Mouse (Mus musculus): ENCODE results near the gene Th. TPM values are rescaled to one million over a fixed set of nuclear protein-coding genes. Genes with fewer than 3 reads are reported as not detected.

The Th gene
- polyA plus RNA-seq, 1 experiment from 2014 or later: 0.57 TPM

DNA sequence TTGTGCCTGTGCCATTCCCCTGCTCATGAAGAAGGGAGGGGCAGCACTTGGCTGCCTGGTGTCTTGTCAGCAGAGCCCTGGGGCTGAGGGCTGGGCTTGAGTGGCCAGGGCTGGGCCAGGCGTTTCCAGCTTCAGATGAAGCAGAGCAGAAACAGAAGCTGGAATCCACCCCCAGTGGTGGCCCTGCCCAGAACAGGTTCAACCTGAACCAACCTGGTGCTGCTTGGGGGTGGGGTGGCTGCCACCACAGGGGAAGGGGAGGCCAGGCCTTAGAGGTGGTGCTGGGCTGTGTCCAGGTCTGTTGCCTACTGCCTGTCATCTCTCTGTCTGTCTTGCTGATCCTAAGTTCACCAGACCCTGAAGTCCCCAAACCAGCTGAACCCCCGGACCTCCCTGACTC, 25.1 kb upstream of the Th start:
- Histone ChIP-seq H3K9ac (ENCODE audit: low read depth, low read length) (no peak overlapping the region), H3K27me3 (ENCODE audit: insufficient read depth, low read length) (no peaks in the 10 kb centered on the region), H3K36me3 (ENCODE audit: insufficient read depth, low read length) (no peaks in the 10 kb centered on the region), H3K27ac (no peak overlapping the region), H3K4me1 (replicated peaks; ENCODE audit: insufficient read depth, low read length) (no peaks in the 10 kb centered on the region), H3K9me3 (replicated peaks; ENCODE audit: low read length) (no peaks in the 10 kb centered on the region), H3K4me3 (replicated peaks; ENCODE audit: low read depth, low read length) (no peak overlapping the region), H3K4me2 (ENCODE audit: low read length) (no peak overlapping the region)
- WGBS: 54% methylated on average over 2 of the region's 2 CpGs
- no peak for DNase-seq (ENCODE audit: low spot score)
- no peak for ATAC-seq (replicated peaks; ENCODE audit: low FRiP score, low read depth)
- TF ChIP-seq CTCF (IDR thresholded peaks at IDR 0.05; ENCODE audit: low read depth): no peak

DNA sequence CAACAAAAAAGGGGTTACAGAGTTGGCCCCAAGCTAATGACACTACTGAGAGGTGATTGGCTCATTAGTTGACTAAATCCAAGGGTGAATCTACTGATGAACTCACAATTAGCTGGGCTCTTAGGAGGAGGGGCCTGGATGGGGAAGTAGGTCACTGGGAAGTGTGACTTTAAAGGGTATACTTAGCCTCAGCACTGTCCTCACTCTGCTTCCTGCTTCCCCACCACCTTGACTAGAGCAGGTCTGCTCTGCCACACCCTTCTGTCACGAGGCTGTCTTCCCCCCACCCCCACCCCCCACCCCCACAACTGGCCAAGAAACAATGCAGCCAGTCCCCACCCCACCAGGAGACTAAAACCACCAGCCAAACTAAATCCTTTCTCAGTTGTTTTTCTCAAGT, 18.6 kb upstream of the Th start:
- no peak overlapping the region for H3K27ac ChIP-seq
- H3K27me3 ChIP-seq (ENCODE audit: insufficient read depth, low read length): no peaks in the 10 kb centered on the region
- no peaks in the 10 kb centered on the region for H3K36me3 ChIP-seq (ENCODE audit: insufficient read depth, low read length)
- no peak for DNase-seq (ENCODE audit: low spot score)
- TF ChIP-seq CTCF (IDR thresholded peaks at IDR 0.05; ENCODE audit: low read depth): no peak
- H3K4me3 ChIP-seq (replicated peaks; ENCODE audit: low read depth, low read length): no peak overlapping the region
- no peaks in the 10 kb centered on the region for H3K4me1 ChIP-seq (replicated peaks; ENCODE audit: insufficient read depth, low read length)
- no peak for ATAC-seq (replicated peaks; ENCODE audit: low FRiP score, low read depth)
- 17% methylated on average over 1 of the region's 1 CpGs for WGBS
- no peak overlapping the region for H3K4me2 ChIP-seq (ENCODE audit: low read length)
- H3K9me3 ChIP-seq (replicated peaks; ENCODE audit: low read length): no peaks in the 10 kb centered on the region
- no peak overlapping the region for H3K9ac ChIP-seq (ENCODE audit: low read depth, low read length)

DNA sequence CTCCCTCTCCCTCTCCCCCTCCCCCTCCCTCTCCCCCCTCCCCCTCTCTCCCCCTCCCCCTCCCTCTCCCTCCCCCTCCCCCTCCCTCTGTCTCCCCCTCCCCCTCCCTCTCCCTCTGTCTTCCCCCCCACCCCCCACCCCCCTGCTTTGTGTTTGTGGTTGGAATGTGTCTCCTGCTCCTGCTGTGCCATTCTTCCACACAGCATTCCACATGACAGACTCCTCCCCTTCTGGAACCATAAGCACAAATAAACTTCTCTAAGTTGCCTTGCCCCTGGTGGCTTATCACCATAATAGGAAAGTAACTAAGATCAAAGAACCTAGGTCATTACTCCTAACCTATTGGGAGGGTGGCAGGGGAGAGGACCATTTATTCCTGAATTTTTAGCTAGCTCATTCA, 6.7 kb upstream of the Th start:
- no peaks in the 10 kb centered on the region for H3K9me3 ChIP-seq (replicated peaks; ENCODE audit: low read length)
- TF ChIP-seq CTCF (IDR thresholded peaks at IDR 0.05; ENCODE audit: low read depth): no peak
- DNase-seq (ENCODE audit: low spot score): no peak
- no peak overlapping the region for H3K27ac ChIP-seq
- no peaks in the 10 kb centered on the region for H3K4me1 ChIP-seq (replicated peaks; ENCODE audit: insufficient read depth, low read length)
- no peak for ATAC-seq (replicated peaks; ENCODE audit: low FRiP score, low read depth)
- no peaks in the 10 kb centered on the region for H3K27me3 ChIP-seq (ENCODE audit: insufficient read depth, low read length)
- no peak overlapping the region for H3K9ac ChIP-seq (ENCODE audit: low read depth, low read length)
- no peak overlapping the region for H3K4me3 ChIP-seq (replicated peaks; ENCODE audit: low read depth, low read length)
- H3K4me2 ChIP-seq (ENCODE audit: low read length): no peak overlapping the region
- no peaks in the 10 kb centered on the region for H3K36me3 ChIP-seq (ENCODE audit: insufficient read depth, low read length)

DNA sequence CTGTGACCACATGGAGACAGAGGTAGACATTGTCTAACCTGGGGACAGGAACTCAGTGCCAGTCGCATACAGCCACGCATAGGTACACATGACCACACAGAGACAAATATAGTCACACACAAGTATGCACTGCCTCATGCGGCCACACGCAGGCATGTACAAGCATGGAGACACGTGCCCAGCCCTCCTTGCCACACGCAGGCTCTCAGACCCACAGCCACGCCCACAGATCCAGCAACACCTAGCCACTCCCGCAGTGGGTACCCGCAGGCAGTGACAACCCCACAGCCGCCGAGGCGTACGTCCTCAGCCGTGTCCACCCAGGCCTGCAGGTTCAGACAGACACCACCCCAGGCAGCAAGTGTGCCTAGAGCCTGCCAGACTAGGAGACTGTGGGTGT, 4.8 kb upstream of the Th start:
- no peak overlapping the region for H3K4me3 ChIP-seq (replicated peaks; ENCODE audit: low read depth, low read length)
- no peak overlapping the region for H3K4me2 ChIP-seq (ENCODE audit: low read length)
- no peaks in the 10 kb centered on the region for H3K27me3 ChIP-seq (ENCODE audit: insufficient read depth, low read length)
- ATAC-seq (replicated peaks; ENCODE audit: low FRiP score, low read depth) (no peak; the same call in 1 of the 2 replicates), DNase-seq (ENCODE audit: low spot score) (no peak)
- no peak for TF ChIP-seq CTCF (IDR thresholded peaks at IDR 0.05; ENCODE audit: low read depth)
- H3K36me3 ChIP-seq (ENCODE audit: insufficient read depth, low read length): no peaks in the 10 kb centered on the region
- no peaks in the 10 kb centered on the region for H3K4me1 ChIP-seq (replicated peaks; ENCODE audit: insufficient read depth, low read length)
- no peak overlapping the region for H3K27ac ChIP-seq
- H3K9ac ChIP-seq (ENCODE audit: low read depth, low read length): no peak overlapping the region
- 75% methylated on average over 14 of the region's 14 CpGs for WGBS
- H3K9me3 ChIP-seq (replicated peaks; ENCODE audit: low read length): no peaks in the 10 kb centered on the region

DNA sequence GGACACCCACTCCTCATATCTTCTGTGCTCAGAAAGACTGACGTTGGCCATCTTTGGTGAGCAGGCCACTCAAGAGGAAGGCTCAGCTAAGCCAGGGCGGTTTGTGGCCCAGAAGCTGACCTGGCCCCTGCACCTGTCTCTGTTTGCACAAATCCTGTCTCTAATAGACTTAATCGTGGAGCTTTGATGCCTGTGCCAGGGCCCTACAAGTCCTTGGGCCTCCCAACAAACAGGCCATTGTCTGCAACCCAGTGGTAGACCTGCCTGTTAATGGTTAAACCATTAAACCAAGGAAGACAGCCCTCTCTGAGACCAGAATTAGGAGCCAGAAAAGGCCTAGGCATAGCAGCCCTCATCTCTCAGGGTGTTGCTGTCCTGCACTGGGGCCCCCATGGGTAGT, 1.5 kb upstream of the Th start:
- no peak overlapping the region for H3K4me3 ChIP-seq (replicated peaks; ENCODE audit: low read depth, low read length)
- H3K4me1 ChIP-seq (replicated peaks; ENCODE audit: insufficient read depth, low read length): no peaks in the 10 kb centered on the region
- no peak overlapping the region for H3K4me2 ChIP-seq (ENCODE audit: low read length)
- H3K27ac ChIP-seq: no peak overlapping the region
- H3K9ac ChIP-seq (ENCODE audit: low read depth, low read length): no peak overlapping the region
- H3K9me3 ChIP-seq (replicated peaks; ENCODE audit: low read length): no peaks in the 10 kb centered on the region
- no peaks in the 10 kb centered on the region for H3K27me3 ChIP-seq (ENCODE audit: insufficient read depth, low read length)
- 55% methylated on average over 3 of the region's 3 CpGs for WGBS
- TF ChIP-seq CTCF (IDR thresholded peaks at IDR 0.05; ENCODE audit: low read depth): no peak
- DNase-seq (ENCODE audit: low spot score) (no peak), ATAC-seq (replicated peaks; ENCODE audit: low FRiP score, low read depth) (no peak)
- no peaks in the 10 kb centered on the region for H3K36me3 ChIP-seq (ENCODE audit: insufficient read depth, low read length)

DNA sequence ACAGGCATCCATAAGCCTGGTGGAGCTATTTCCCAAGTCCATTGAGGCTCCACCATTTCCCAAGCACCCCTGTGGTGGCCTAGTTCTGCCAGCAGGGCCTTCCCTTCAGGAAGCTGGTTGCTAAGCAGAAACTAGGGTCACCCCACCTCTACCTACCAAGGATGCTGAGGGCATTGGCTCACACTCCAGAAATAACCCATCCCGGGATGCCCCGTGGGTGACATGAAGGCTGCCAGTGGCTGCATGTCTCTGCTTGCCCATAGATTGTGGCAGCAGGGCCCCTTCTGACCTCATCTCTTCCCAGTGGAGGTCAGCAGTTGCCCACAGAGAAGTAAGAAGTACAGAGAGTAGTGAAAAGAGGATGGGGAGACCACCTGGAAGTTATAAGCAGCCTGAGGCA, 1.4 kb downstream of the Th start:
- no peak for ATAC-seq (replicated peaks; ENCODE audit: low FRiP score, low read depth)
- WGBS: 81% methylated on average over 2 of the region's 2 CpGs

DNA sequence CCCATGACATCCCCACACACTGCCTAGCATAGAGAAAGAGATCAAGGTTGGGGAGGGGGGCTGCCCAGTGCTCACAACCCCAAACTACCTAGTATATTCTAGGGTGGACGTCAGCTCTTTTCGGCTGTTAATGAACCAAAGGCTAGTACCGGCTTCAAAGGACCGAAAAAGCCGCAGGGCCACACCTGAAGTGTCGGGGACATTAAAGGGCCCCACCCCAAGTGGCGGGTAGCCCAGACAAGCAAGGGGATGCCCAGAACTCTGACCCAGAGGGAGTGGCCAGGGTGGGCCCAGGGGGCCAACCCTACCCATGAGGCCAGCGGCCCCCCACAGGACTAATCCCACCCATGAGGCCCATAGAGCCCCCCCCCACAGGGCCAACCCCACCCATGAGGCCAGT, 3.6 kb downstream of the Th start:
- H3K9me3 ChIP-seq (replicated peaks; ENCODE audit: low read length): no peaks in the 10 kb centered on the region
- H3K4me2 ChIP-seq (ENCODE audit: low read length): no peak overlapping the region
- H3K27ac ChIP-seq: no peak overlapping the region
- no peaks in the 10 kb centered on the region for H3K4me1 ChIP-seq (replicated peaks; ENCODE audit: insufficient read depth, low read length)
- TF ChIP-seq CTCF (IDR thresholded peaks at IDR 0.05; ENCODE audit: low read depth): no peak
- H3K36me3 ChIP-seq (ENCODE audit: insufficient read depth, low read length): no peaks in the 10 kb centered on the region
- no peak for ATAC-seq (replicated peaks; ENCODE audit: low FRiP score, low read depth)
- H3K9ac ChIP-seq (ENCODE audit: low read depth, low read length): no peak overlapping the region
- H3K4me3 ChIP-seq (replicated peaks; ENCODE audit: low read depth, low read length): no peak overlapping the region
- no peaks in the 10 kb centered on the region for H3K27me3 ChIP-seq (ENCODE audit: insufficient read depth, low read length)
- 73% methylated on average over 8 of the region's 8 CpGs for WGBS
- DNase-seq (ENCODE audit: low spot score): no peak

More for the DNA sequence above, 1.4 kb downstream of the Th start:
- no peak overlapping the region for H3K27ac ChIP-seq
- H3K4me1 ChIP-seq (replicated peaks; ENCODE audit: insufficient read depth, low read length): no peaks in the 10 kb centered on the region
- DNase-seq (ENCODE audit: low spot score): no peak
- H3K27me3 ChIP-seq (ENCODE audit: insufficient read depth, low read length): no peaks in the 10 kb centered on the region
- no peaks in the 10 kb centered on the region for H3K9me3 ChIP-seq (replicated peaks; ENCODE audit: low read length)
- no peak overlapping the region for H3K4me3 ChIP-seq (replicated peaks; ENCODE audit: low read depth, low read length)
- no peaks in the 10 kb centered on the region for H3K36me3 ChIP-seq (ENCODE audit: insufficient read depth, low read length)
- no peak overlapping the region for H3K9ac ChIP-seq (ENCODE audit: low read depth, low read length)
- H3K4me2 ChIP-seq (ENCODE audit: low read length): no peak overlapping the region
- TF ChIP-seq CTCF (IDR thresholded peaks at IDR 0.05; ENCODE audit: low read depth): no peak

Measured in kidney, postnatal 0 days (tissue).